Mouse (Mus musculus) cerebellum, postnatal 14 days (tissue): ENCODE results near the gene Rab11fip4.
"Not testable (repeated sequence)": the region's sequence is repeated elsewhere in the genome, so short reads cannot be mapped to it uniquely, and the experiment has no call there.

Experiments used
- DNase-seq, 2 experiments: peaks; one replicate each; pipeline ENCODE4 v3.0.0; 2021; ENCODE audit warnings: mixed read lengths in 2 of 2

Rab11fip4 gene

GRCm38 (mm10) chr11:79679929-79680328 lies 88.9 kb downstream of the Rab11fip4 start:
- no peak for DNase-seq

- DNase-seq = no peak
Measured at GRCm38 (mm10) chr11:79680559-79680958, 89.5 kb downstream of the Rab11fip4 start.

GRCm38 (mm10) chr11:79681182-79681581 lies 90.2 kb downstream of the Rab11fip4 start:
- no peak for DNase-seq

GRCm38 (mm10) chr11:79681798-79682197 lies 90.8 kb downstream of the Rab11fip4 start:
- no peak for DNase-seq

GRCm38 (mm10) chr11:79685109-79685508 lies 94.1 kb downstream of the Rab11fip4 start:
- DNase-seq = no peak

GRCm38 (mm10) chr11:79686501-79687121 lies 95.6 kb downstream of the Rab11fip4 start:
- DNase-seq = peak; percentile 95 to 97

- DNase-seq = no peak
Measured at GRCm38 (mm10) chr11:79689916-79690315, 98.9 kb downstream of the Rab11fip4 start.

- DNase-seq = peak in 1 of 2 experiments; percentile 54
Measured at GRCm38 (mm10) chr11:79691513-79691912, 100.5 kb downstream of the Rab11fip4 start.

- no peak for DNase-seq
Measured at GRCm38 (mm10) chr11:79696390-79697307, 105.6 kb downstream of the Rab11fip4 start.

- DNase-seq = no peak
Measured at GRCm38 (mm10) chr11:79698071-79698470, 107.1 kb downstream of the Rab11fip4 start.

GRCm38 (mm10) chr11:79698542-79698941 lies 107.5 kb downstream of the Rab11fip4 start:
- DNase-seq = not testable (repeated sequence)

- no peak for DNase-seq
Measured at GRCm38 (mm10) chr11:79701466-79701865, 110.5 kb downstream of the Rab11fip4 start.

GRCm38 (mm10) chr11:79702092-79702491 lies 111.1 kb downstream of the Rab11fip4 start:
- DNase-seq = no peak

- peak; percentile 60 for DNase-seq
Measured at GRCm38 (mm10) chr11:79703452-79703851, 112.4 kb downstream of the Rab11fip4 start.

- no peak for DNase-seq
Measured at GRCm38 (mm10) chr11:79703885-79704291, 112.9 kb downstream of the Rab11fip4 start.

- DNase-seq = peak; percentile 99
Measured at GRCm38 (mm10) chr11:79704318-79705150, 113.5 kb downstream of the Rab11fip4 start.

GRCm38 (mm10) chr11:79707084-79707483 lies 116.1 kb downstream of the Rab11fip4 start:
- DNase-seq = no peak

GRCm38 (mm10) chr11:79710868-79711765 lies 120.1 kb downstream of the Rab11fip4 start:
- DNase-seq = peak; percentile 87 to 88

- DNase-seq = peak in 1 of 2 experiments; percentile 52
Measured at GRCm38 (mm10) chr11:79711766-79712369, 120.9 kb downstream of the Rab11fip4 start.

GRCm38 (mm10) chr11:79713184-79713583 lies 122.2 kb downstream of the Rab11fip4 start:
- no peak for DNase-seq

GRCm38 (mm10) chr11:79713678-79714077 lies 122.7 kb downstream of the Rab11fip4 start:
- DNase-seq = no peak
